Mouse (Mus musculus): ENCODE data around the gene Ptpn23.
A peak's percentile ranks its signal among the peaks of the same experiment; 100 is the strongest.
"Not testable (repeated sequence)": the region's sequence is repeated elsewhere in the genome, so short reads cannot be mapped to it uniquely, and the experiment has no call there.

The Ptpn23 gene

DNA sequence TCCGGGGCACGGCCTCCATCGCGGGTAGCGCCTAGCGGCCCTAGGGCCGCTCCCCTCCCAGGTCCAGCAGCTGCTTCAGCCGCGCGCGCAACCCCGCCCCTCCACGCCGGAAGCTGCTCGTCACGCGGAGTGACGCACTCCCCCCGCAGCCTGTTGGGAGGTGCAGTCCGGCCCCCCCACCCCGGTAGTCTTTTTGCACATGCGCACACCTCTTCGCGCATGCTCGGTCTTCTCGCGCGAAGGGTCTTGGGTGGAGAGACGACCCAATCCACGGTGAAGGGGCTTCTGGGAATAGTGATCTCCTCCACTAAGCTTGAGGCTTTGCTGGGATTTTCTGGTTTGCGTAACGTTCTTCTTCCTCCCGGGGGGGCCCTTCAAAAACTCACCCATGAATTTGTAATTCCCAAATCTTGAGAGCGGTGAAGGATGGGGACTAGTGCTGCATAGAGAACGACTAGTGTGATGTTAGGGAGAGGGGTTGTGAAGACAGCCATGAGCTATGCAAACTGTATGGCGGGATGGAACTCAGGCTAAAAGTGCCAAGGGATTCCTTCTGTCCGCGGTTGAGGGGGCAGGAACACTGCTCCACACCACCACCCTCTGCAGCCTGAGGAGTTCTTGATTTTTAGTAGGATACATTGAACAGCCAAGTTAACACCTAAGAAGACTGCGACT, at the start of gene Ptpn23:
TSS of gene Ptpn23 (minus strand) at position 115 of the 675 bp plus-strand sequence.
- peak; percentile 95 for DNase-seq

DNA sequence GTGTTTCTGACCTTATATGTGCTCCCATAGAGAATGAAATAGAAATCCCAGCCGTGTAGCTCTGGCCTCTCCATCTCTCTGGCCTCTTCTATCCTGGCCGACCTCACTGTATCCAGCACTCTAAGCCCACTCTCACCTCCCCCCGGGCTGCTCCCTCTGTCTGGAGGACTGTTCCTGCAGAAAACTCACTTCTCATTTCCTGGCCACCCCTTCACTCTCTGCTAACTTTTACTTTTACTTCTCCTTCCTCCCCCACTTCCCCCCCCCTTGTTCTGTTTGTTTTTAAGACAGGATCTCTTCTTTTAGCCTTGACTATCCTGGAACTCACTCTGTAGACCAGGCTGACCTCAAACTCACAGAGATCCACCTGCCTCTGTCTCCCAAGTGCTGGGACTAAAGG, 44.5 kb upstream of the Ptpn23 start:
- no peak for DNase-seq

DNA sequence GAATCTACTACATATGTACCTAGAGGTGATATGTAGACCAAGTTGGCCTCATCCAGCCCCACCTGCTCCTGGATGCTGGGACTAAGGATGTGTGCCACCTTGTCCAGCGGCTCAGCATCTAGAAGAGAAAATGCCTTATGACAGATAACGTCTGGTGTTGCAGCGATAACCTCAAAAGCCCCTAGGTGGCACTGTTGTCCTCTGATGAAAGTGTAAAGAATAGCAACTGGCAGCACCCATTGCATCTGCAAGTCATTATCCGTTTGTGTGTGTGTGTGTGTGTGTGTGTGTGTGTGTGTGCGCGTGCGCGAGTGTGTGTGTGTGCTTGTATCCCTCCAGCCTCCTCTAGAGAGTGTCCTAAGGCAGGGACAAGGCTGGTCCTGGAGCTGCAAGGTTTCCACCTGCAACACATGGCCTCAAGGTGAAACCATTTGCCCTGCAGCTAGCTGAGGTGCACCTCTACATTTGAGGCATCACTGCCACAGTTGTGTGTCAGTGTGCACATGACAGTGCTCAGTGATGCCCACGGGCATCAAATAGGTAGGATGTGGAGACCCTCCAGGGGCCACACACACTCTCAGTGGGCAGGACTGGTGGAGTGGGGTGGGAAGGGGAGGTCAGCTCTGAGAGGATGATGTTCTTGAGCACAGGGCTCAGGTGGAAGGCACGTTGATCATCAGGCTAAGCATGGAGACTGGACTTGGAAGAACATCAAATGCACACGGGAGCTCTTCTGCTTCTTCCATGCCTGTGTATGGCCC, 41.0 kb upstream of the Ptpn23 start:
- peak; percentile 77 for DNase-seq

DNA sequence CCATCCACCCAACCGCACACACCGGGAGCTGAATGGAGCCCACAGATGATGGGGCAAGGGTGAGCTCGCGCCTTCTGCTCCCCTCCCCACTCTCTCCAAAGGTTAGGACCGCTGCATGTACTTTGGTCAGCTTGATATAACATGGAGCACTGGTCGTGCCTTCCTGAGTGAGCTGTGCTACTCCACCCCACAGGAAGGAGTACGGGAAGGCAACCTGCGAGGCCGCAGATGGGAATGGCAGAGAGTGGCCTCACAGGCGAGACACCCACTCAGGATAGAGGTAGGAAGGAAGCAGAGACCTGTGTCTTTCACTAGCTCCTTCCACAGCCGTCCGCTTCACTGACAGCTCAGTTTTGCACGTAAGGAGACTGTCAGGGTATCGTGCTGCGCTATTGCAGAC, 40.3 kb upstream of the Ptpn23 start:
- no peak for DNase-seq

DNA sequence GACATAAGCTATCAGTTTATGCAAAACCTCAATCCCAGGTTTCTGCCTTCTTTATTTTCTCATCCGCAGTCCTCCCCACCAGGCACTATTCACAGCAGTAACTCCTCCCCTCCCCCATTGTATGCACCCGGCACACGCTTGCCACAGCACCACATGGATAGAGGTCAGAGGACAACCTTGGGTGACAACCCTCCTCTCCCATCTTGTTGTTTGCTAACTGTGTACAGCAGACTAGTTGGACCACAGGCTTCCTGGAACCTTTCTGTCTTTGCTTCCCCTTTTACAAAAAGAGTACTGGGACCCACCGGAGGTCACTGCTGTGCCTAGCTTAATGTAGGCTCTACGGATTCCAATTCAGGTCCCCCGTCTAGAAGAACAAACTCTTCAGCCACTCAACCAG, 32.5 kb upstream of the Ptpn23 start:
- no peak for DNase-seq

DNA sequence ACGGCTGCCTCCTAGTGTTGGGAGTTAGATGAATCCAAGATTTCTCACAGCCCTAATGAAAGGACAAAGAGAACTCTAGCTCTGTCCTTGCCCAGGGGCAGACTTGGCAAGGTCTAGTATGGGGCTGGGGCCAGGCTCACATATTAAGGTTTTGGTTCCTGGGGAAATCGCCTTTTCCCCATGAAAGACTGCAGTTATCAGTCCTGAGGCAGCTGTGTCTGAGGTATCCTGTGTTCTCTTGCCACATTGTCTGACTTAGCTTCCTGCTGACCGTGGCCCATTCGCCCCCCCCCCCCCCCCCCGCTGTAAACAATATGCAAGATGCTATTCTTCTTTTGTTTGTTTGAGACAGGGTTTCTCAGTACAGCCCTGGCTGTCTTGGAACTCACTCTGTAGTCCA, 32.0 kb upstream of the Ptpn23 start:
- no peak for DNase-seq

DNA sequence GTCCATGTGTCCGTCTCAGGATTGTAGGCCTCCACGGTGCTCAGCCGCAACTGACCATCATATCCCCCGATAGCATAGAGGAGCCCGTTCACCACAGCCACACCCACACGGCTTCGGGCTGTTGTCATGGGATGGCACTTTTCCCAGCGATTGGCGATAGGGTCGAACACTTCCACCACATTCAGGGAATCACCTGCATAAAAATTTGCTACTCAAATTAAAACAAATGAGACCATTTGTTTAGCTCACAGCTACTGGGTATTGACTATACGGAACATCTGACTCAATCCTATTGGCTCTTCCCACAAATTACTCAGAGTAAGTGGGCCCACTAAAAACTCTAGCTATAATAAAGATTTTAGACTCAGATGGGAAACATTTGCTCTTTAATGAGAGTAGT, 28.0 kb upstream of the Ptpn23 start:
- no peak for DNase-seq

DNA sequence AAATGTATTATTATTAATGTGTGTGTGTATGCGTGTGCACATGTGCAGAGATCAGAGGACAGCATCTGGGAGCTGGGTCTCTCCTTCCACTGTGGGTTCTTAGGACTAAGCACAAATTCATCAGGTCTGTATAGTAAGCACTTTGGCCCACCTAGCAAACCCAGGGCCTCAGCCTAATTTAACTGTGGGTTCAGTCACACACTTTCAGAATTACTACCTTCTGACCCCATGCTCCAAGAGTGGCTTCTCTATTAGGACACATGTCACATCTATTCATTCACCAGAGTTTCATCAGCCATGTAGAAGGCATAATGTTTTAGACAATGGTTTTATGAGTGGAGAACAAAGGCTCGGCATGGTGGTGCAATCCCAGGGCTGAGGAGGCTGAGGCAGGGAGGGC, 25.0 kb upstream of the Ptpn23 start:
- no peak for DNase-seq

DNA sequence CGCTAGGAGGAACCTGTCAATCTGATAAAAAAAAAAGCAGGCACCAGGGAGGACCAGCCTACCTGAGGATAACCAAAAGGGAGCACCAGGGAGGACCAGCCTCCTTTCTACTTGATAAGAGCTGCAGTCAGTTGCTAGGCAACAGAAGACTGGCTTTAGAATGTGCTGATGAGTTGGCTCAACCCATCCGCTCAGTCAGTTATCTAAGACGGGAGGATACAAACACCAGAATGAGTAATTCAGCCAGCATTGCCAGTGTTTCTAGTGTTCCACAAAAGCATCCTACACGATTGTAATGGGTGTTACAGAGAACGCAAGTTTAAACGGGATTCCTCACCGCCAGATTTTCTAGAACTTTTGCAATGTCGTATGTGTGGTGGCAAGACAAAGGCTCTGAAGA, 23.2 kb upstream of the Ptpn23 start:
- DNase-seq = no peak

DNA sequence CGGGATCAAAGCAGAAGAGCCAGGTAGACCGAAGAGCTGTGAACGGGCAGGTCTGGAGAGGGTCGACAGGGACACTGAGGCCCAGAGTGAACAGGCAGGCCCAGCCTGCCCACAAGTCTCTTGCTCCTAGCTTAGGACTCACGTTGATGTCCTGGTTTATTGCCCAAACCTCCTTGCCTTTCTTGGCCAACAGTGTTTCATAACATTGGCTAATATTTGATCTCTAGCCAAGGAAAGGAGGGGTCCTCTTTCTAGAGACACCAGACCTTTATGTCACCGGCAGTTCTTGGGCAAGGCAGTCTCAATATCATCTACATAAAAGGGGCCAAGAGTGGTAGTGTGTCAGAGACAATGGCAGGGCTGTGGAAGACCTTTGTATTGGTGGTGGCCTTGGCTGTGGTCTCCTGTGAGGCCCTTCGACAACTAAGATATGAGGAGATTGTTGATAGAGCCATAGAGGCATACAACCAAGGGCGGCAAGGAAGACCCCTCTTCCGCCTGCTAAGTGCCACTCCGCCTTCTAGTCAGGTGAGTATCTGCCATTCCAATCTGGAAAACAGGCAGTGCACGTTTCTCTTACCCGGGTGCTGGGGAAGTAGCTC, 11.6 kb upstream of the Ptpn23 start, which contains the start of gene Ngp:
TSS of gene Ngp (plus strand) at position 237 of the 602 bp plus-strand sequence.
- DNase-seq = no peak

DNA sequence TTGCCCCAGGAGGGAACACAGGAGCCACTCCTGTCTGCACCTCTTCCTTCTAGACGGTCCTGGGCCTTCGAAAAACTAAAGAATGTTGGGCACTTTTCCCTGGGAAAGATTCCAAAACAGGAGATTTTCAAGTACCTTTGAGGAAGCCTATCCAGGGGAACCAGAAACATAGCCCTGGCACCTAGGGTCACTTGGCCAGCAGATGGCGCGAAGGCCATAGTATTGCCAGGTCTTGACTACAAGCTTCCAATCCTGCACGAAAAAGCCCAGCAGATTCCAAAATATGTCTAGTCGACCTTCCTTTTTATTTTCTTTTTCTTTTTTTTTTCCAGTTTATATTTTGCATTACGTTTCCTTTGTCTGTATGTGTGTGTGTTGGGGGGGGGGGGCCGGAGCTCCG, 5.8 kb upstream of the Ptpn23 start:
- DNase-seq = peak; percentile 65

DNA sequence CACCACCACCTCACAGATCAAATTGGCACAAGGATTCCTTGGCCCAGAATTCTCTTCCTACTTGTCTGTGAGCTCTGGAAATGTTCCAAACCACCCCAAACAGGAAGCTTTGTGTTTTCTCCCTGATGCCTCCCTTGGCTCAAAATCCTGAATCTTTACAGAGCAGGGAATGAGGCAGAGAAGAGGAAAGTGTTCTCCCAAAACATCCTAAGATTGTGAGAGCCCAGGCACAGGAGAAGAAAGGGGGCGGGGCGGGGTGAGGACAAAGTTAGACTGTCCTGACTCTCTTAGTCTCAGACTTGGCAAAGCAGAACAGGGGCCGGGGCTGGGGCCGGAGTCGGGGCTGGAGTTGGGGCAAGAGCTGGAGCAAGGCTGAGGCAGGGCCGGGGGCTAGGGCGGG, 4.9 kb upstream of the Ptpn23 start:
- DNase-seq = no peak

DNA sequence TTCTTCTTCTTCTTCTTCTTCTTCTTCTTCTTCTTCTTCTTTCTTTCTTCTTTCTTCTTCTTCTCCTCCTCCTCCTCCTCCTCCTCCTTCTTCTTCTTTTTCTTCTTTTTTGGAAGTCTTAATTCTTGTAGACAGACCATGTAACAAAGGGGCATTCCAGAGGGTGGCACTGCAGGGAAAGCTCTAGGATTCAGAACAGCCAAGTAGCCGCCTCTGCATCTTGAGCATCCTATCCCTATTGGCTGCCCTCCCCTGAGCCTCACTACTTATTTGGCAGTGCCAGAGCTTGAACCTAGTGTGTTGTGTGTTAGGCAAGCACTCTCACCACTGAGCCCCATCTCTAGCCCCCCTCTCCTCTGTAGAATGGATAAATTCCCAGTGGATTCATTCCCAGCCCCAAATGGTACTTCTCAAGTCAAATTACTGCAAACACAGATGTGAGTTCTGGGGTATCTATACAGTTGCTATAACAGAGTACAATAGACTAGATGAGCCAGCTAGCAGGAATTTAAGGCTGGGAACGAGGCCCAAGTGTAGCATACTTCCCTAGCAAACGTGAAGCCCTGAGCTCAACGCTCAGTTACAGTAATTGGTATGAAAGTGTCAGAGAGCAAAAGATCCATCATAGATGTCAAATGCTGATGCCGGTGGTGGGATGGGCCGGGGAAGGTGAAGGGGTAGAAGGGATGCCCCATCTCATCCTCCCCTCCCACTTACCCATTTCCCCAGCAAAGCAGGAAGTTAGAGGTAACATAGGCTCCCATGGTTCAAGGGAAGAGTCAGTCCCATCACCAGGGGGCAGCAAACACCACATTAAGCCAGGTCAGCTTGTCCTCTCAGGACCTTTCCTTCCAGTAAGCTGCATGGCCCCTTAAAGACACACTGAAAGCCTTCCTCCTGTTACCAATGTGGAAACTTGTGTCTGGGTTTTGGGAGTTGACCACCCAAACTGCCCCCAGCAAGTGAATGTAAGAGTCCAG, 3.2 kb upstream of the Ptpn23 start:
- peak; percentile 90 for DNase-seq

DNA sequence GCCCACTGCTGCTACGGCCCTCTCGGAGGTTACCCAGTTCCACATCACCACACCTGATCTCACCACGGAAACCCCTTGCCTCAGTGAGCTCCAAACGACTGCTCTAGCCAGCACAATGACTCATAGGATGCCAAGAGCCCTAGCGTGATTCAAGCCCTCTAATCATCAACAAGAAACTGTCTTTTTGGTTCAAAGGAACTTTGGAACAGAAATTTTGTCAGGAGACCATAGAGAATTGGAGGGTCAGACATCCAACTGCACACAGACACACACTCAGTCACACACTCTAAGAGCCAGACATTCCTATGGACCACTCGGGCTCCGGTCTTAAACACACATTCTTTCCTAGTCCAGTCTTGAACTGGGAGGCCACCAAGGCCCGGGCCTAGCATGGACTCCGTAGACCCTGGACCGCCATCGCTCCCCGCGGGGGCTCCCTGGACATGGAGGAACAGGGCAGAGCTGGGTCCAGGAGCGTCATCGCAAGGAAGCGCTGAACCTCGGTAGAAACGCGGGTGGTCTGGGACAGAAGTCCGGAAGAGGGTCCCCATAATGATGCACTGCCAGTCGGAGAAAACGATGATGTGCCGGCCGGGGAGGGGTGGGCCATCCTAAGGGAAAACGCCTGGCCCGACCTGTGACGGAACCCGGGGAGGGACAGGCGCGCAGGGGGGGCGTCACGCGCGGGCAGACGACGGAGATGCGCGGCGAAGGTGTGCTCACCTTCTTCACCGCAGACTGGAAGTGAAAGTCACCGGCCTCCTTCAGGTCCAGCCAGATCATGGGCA, 508 bp downstream of the Ptpn23 start:
- DNase-seq = peak; percentile 22

DNA sequence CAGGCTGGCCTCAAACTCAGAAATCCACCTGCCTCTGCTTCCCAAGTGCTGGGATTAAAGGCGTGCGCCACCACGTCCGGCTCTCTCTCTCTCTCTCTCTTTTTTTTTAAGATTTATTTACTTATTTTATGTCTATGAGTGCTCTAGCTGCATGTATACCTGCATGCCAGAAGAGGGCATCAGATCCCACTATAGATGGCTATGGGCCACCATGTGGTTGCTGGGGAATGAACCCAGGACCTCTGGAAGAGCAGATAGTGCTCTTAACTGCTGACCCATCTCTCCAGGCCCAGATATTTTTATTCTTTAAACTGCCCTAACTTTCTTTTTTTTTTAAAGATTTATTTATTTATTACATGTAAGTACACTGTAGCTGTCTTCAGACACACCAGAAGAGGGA, 4.8 kb downstream of the Ptpn23 start:
- DNase-seq = not testable (repeated sequence)

DNA sequence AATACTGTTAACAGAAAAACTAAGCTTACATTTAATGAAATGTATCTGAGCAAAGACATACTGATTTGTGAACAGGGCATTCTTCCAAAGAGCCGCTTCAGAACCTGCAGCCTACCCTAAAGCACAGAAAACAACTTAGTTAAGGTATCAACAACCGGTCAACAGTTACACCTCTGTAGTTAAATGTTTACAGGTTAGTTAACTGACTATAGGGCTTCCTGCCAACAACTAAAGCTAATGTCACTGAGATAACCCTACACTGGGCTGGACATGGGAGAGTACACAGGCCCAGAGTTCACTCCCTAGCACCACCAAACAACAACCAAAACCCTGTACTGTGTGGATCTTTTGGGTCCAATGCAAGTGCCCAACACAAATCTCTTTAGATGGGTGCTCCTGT, 5.3 kb downstream of the Ptpn23 start:
- DNase-seq = peak; percentile 76

DNA sequence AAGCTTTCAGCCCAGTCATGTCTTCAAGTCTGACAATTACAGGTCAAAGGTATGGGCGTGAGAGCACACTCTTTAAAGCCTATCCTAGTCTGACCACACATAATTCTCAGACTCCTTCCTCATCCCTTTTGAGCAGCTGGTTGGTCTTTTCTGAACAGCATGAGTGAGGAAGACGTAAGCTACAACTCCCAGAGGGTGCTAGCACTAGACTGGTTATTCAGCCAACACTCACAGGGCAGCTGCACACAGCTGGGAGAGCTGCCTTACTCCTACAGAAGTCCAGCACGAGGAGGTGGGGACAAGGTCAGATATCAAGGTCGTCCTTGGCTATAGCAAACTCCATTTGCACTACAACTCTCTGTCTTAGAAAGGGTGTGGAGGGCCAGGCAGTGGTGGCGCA, 7.4 kb downstream of the Ptpn23 start:
- DNase-seq = no peak

DNA sequence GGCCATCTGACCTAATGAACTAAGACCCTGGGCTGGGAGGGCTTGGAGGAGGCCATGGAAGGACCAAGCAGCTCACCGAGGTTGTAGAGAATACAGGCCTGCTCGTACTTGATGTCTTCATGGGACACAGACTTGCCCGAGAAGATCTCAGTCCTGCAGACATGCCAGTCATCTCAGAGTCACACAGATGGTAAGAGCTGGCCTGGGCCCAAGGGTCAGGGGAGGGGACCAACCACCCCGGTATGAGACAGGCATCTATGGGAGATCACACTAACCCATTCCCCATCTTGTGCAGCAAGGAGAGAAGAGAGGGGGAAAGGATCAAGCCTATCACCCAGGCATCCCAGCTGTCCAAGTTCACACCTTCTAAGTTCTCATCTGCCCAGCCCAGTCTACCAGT, 14.7 kb downstream of the Ptpn23 start:
- no peak for DNase-seq

DNA sequence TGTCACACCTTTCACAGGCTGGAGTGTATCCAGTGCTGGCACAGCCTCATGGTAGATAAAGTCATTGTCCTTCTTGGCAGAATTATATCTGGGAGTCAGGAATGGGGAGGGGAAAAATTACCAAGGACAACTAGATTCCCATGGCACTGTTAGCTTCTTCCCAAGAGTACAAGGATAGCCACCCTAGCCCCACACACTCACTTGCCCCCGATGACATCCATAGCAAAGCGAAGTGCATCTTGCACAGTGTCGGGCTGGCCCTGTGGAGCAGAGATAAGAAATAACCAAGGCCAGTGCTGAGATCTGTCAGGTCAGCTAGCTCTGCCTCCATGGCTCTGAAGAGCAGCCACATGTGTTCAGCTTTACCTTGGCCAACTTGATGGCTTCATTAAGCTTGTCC, 17.2 kb downstream of the Ptpn23 start:
- no peak for DNase-seq

DNA sequence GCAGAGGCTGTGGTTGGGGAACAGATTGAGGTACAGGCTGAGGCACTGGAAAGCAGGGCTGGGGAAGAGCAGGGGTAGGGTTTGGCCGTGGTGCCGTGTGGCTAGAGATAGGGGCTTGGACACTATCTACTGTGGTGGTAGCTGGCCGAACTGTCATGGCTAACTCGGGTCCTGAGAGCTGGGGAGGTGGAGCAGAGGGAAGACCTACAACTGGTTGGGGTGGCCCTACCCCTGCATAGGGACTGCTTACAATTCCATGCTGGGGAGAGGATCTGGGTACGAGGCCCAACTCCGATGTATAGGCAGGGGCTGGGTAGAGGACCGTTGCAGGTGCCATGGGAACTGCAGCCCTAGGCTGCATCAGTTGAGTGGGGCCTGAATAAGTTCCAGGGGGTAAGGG, 20.0 kb downstream of the Ptpn23 start:
- DNase-seq = no peak

DNA sequence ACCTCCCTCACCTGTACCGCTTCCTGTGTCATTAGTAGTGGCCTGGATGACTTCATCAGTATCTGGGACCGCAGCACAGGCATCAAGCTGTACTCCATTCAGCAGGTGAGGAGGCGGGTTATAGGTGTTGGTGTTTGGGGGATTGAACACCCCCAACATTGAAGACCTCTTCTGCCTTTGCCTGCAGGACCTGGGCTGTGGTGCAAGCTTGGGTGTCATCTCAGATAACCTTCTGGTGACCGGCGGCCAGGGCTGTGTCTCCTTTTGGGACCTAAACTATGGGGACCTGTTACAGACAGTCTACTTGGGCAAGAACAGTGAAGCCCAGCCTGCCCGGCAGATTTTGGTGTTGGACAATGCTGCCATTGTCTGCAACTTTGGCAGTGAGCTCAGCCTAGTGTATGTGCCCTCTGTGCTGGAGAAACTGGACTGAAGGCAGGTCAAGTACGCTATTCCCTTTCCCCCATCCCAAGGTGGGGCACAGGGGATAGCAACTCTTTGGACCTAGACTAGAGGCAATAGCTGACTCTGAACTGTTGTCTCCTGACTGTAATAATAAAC, 23.6 kb downstream of the Ptpn23 start:
- no peak for DNase-seq

DNA sequence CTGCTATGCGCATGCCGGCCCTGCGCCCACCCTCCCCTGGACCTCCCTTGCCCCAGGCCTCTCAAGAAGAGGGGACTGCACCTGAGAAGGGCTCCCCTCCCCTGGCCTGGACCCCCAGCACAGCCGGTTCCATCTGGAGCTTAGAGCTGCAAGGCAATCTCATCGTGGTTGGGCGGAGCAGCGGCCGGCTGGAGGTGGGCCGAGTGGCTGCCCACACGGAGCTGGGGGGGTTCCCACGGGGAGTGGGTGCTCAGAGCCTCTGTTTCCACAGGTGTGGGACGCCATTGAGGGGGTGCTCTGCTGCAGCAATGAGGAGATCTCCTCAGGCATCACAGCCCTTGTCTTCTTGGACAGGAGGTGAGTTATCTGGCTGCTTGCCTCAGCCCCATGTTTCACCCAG, 26.7 kb downstream of the Ptpn23 start:
- no peak for DNase-seq
